Mouse (Mus musculus) colon, adult 2 months (tissue): ENCODE results near the gene Creb3l4. TPM values are rescaled to one million over a fixed set of nuclear protein-coding genes. Genes with fewer than 3 reads are reported as not detected.

Source experiments
- polyA plus RNA-seq: library from polyadenylated mRNA; depleted of rRNA; stranded (reverse); fragments of >200 nt; gene quantifications from 2 replicates; pipeline ENCODE4 v1.2.3, GENCODE M21; 2012; rRNA removed

Creb3l4 gene
- polyA plus RNA-seq = 37.6 and 37.8 TPM in 2 replicates

DNA sequence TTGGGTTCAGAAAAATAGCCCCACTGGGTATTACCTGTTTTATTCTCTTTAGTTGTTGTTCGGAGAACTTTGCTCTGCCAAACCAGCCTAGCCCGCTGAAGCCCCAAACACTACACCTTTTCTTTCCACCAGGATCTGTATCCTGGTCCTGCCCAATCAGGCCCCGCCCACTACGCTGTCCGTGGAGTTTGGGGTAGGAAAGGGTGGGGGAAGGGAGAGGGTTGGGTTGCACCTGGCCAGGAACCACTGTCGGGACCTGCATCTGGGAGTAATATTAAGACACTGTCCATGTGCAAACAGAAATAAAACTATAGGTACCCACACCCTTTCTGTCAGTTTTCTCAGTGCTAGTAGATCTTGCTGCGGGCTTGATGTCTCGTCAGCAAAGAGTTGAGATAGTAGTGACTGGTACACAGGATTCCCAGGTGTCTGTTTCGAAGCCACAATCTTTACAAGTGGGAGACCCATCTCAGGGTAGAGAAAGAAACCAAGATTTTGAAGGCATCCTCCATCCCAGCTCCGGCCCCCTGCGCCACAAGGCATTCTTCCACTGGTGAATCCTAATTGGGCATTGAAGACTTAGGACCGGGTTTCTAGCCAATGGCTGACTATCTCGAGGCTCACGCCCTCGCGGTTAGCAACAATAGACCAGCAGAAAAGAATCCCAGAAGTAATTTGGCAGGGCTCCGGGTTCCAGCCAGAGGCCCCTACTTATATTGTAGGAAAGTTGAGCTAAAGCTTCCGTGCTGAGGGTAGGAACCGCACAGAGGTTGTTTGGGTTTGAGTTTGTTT, at the start of gene Creb3l4:
Gene Creb3l4 (minus strand): TSS at position 529 of the 792 bp plus-strand sequence.

DNA sequence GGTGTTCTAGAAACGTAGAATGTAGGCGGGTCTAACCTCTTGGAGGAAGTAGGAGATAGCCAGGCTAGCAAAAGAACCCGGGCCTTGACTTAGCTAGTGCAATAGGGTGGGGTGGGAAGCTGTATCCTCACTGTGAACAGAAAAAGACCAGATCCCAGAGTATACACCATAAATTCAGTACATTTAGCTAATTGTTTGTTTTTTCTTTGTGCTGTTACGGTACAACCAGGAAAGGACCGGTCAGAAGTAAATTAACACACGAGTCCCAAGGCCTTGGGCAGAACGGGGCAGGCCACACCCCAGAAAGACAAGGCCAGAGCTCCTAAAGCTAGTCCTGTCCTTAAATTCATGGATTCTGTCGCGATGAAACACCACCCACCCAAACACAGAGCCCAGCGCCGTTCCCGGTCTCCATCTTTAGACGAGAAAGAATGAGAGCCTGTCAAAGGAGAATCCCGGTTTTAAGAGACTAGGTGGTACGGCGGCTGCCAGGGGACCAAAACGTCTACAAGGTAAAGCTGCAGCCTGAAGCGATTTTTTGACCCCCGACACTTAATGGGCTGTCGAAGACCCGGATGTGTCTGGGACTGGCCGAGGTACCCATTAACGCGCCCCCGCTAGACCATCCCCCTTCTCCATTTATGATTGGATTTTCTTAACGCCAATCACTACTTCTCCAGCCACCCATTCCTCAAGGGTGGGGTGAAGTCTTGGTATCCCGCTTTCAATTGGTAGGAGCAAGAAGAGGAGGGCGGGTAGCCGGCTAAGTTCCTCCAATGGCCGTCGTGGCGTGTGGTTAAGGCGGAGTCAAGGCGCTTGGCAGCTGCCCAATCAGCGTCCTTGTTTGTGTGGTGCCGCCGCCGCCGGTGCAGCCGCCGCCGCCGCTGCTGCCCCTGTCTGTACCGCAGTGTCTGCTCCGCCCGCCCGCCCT, 49.3 kb upstream of the Creb3l4 start, which contains the start of gene Gatad2b:
Gene Gatad2b (plus strand): TSS at position 834 of the 931 bp plus-strand sequence.

DNA sequence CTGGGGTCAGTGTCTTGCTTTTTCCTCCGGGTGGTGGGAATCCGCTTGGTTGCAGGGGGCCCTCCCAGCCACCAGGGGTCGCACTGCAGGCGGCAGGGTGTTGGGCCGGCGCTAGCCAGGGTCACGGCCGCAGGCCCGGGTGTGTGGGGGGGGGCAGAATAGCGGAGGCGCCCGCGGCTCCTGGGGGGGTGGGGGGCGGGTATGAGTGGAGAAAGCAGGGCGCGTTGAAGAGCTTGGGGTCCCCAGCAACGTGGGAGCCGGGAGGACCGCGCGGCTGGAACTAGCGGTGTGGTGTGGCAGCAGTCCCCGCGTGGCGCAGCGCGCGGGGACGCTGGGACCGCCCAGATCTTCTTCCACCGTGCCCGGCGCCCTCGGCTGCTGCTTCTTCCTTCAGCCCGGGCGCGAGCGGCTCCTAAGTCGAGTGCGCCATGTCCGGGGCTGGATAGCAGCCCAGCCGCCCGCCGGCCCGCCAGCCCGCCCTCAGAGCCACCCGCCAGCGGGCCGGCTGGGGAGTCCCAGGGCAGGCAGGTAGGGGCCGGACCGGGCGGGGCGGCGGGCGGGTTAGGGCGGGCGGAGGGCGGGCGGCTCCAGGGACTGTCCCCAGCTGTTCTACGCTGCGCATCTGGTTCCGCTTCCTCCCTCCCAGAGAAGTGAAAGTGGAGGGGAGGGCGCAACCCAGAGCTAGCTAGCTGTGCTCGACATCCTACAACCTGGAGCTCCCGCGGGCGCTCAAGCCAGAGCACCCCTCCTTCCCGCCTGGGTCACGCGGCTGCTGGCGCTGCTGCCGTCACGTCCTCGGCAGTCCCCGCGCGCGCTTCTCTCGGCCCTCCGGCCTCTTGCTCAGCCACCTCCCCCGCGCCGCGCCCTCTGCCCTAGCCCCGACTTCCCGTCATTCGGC, 22.0 kb upstream of the Creb3l4 start, which contains the start of gene Dennd4b:
Gene Dennd4b (plus strand): TSS at position 152 of the 898 bp plus-strand sequence.

DNA sequence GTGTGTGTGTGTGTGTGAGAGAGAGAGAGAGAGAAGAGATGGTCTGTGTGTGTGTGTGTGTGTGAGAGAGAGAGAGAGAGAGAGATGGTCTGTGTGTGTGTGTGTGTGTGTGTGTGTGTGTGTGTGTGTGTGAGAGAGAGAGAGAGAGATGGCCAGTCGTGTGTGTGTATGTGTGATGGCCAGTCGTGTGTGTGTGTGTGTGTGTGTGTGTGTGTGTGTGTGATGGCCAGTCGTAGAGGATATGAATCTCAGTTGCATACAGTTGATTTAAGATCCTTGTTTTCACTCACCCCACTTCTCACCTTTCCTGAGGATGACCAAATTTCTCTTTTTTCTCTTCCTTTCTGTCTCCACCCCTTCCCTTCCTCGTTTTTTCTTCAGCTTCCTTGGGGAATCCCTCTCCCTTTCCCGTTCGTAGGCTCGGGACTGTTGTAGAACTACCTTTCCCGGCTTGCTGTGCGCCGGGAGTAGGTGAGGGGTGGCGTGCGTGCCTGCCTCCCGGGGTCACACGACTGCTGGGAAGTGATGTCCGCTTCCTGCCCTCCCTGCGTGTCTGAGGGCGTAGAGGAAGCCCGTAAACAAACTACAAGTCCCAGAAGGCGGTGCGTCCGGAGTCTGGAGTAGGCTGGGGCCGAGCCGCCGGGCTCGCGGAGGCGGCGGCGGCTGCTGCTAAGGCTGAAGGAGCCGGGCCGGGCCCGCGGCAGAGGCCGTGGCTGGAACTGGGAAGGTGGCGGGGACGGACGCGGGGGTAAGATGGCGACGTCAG, 10.5 kb upstream of the Creb3l4 start, which contains the start of gene Crtc2:
Gene Crtc2 (plus strand): TSS at position 511 of the 766 bp plus-strand sequence.

DNA sequence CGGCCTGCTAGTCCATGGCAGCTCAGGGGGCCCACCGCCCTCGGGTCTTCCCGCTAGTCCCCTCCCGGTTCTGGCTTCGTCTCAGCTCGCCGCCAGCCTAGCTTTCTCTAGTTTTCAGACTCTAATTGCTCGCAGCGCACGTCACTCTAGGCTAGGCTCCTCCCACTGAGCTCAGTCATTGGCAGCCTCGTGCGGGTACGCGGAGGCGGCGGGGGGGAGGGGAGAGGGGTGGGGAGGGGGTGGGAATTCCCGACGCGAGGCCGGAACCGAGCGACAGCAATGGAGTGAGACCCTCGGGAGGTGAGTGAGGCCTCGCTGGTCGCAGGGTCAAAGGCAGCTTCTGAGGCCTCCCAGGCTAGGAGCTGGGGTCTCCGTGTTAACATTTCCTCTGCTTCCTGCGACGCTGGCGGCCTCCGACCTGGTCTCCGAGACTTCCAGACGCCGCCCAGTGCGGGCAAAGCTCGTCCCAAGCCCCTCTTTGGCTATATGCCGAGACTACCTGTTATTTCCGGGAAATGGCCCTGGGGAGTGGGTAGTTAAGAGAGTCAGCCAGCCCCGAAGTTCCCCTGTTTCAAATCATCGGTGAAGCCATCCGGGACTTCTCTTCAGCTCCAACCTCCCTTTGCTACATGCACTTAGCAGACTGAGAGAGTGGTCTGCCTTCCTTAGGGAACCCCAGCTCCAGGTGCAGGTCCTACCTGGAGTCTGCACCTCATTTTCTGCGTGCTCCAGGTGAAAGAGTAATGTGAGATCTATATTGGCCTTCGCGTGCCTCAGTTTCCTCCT, 4.8 kb upstream of the Creb3l4 start, which contains the start of gene Slc39a1:
Gene Slc39a1 (plus strand): TSS at position 213 of the 786 bp plus-strand sequence.

DNA sequence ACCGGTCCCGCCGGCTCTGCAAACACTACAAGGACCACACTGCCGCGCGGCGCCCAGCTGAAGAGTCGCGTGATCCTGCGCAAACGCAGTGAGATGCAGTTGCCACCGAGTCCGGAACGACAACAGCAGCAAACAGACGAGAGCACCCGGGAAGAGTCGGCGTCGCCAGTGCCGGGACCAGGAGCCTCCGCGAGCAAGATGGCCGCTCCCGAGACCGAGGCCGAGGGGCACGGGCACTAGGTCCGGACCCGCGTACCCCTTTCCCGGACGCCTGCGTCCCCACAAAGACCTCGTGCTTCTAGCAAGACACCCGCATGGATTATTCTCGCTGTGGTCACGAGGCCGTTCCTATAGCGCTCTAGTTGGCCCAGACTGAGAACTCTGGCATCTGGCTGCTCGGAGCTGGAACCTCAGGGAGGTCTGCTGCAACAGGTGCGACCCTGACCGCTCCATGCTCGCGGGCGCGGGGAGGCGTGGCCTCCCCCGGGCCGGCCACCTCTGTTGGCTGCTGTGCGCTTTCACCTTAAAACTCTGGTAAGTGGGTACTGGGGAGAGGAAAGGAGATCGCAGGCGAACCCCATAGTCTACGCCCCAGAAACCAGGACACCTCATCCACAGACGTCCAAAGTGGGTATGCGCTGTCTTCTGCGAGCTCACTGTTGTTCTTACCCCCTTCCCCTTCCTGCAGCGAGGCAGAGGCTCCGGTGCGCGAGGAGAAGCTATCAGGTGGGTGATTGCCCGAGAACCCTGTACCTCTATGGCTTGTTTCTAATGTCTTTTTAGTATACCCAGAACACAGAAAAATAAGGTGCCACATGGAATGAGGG, 11.6 kb downstream of the Creb3l4 start, which contains the start of gene Jtb:
Gene Jtb (plus strand): TSS at position 91 of the 827 bp plus-strand sequence.

DNA sequence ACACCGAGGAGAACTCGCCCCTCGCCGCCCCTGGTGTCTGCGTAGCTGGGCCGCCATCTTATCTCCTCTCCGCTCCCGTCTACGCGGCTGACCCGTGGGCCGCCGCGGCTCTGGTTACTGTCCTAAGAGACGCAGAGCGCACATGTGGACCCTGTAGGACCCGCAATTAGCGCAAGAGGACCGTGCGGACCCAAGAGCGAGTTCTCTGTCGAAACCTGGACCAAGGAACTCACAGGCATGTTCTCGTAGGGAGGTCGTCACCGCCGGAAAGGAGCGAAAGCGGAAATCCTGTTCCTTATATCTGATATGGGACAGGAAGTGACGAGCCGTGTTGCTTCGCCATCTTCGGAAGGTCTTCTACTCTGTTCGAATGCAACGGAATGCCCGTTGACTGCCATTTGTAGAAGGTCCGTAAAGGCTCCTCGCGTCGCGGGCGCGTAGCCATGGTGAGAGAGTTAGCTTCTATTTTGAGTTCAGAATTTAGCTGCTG, 29.9 kb downstream of the Creb3l4 start, which contains the start of the genes Rps27 and Rab13:
Gene Rps27 (minus strand): TSS at position 275 of the 490 bp plus-strand sequence.
Gene Rab13 (plus strand): TSS at position 319 of the 490 bp plus-strand sequence.

Other genes starting within 250 kb of the Creb3l4 start
- 18.0 and 23.4 TPM in 2 replicates for gene Hax1, start 244.7 kb downstream of the Creb3l4 start, polyA plus RNA-seq
- gene 4933434E20Rik, start 191.9 kb downstream of the Creb3l4 start, polyA plus RNA-seq = 16.8 and 21.8 TPM in 2 replicates
- 64.1 and 73.2 TPM in 2 replicates for gene Ubap2l, start 190.9 kb downstream of the Creb3l4 start, polyA plus RNA-seq
- 88.0 and 102 TPM in 2 replicates for gene Tpm3, start 170.9 kb downstream of the Creb3l4 start, polyA plus RNA-seq
- 0.16 and 0.33 TPM in 2 replicates for gene Nup210l, start 139.4 kb downstream of the Creb3l4 start, polyA plus RNA-seq
- 535 and 754 TPM in 2 replicates for gene Rps27, start 29.9 kb downstream of the Creb3l4 start, polyA plus RNA-seq
- gene Rab13, start 29.8 kb downstream of the Creb3l4 start, polyA plus RNA-seq = 6.4 and 7.3 TPM in 2 replicates
- 106 and 118 TPM in 2 replicates for gene Jtb, start 11.9 kb downstream of the Creb3l4 start, polyA plus RNA-seq
- gene Slc39a1, start 4.7 kb upstream of the Creb3l4 start, polyA plus RNA-seq = 111 and 113 TPM in 2 replicates
- gene Crtc2, start 10.7 kb upstream of the Creb3l4 start, polyA plus RNA-seq = 39.7 and 47.5 TPM in 2 replicates
- 11.9 and 15.7 TPM in 2 replicates for gene Dennd4b, start 21.7 kb upstream of the Creb3l4 start, polyA plus RNA-seq
- gene Gatad2b, start 49.7 kb upstream of the Creb3l4 start, polyA plus RNA-seq = 12.9 and 16.4 TPM in 2 replicates
- 11.7 and 12.2 TPM in 2 replicates for gene Slc27a3, start 146.4 kb upstream of the Creb3l4 start, polyA plus RNA-seq
- 24.1 and 28.2 TPM in 2 replicates for gene Ints3, start 190.1 kb upstream of the Creb3l4 start, polyA plus RNA-seq
- 7.2 and 7.4 TPM in 2 replicates for gene Npr1, start 222.4 kb upstream of the Creb3l4 start, polyA plus RNA-seq
- gene Ilf2, start 232.6 kb upstream of the Creb3l4 start, polyA plus RNA-seq = 10.1 and 10.5 TPM in 2 replicates
- gene Snapin, start 247.5 kb upstream of the Creb3l4 start, polyA plus RNA-seq = 14.8 and 15.0 TPM in 2 replicates